Mouse (Mus musculus): ENCODE data around the gene Sez6l2.

GRCm38 (mm10) chr7:126976878-126977459 lies 26.6 kb downstream of the Sez6l2 start:
- TF ChIP-seq CTCF (IDR thresholded peaks at IDR 0.05; ENCODE audit: low read depth, low read length) (no peak), POLR2A (IDR thresholded peaks at IDR 0.05; ENCODE audit: borderline replicate concordance, low read depth, low read length) (no peak)
